Mouse (Mus musculus) liver, postnatal 0 days (tissue): ENCODE results near the gene Ctbp2.

Experiments used
- CTCF ChIP-seq: sonication (generic); IDR thresholded peaks from 2 replicates; pipeline ENCODE4 v1.5.1; 2016; ENCODE audit warnings: antibody characterized with exemption, low read depth
- EP300 ChIP-seq: IDR thresholded peaks from 2 replicates; pipeline ENCODE4 v1.6.1; 2016; ENCODE audit warnings: antibody characterized with exemption, low read depth, mild to moderate bottlenecking

DNA sequence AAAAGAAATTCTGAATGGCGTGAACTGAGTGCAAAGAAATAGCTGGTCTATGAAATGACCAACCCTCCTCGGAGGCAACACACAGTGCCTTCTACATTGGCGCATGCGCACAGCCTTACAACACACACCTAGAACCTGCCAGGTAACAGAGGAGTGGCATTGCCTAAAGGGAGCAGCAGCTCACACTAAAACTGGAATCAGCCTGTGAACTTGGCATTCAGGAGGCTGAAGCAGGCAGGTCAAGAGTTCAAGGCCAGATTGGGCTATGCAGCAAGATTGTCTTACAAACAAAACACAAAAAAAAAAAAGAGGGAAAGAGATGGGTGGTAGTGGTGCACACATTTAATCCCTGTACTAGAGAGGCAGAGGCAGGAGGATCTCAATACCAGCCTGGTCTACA is 14.7 kb downstream of the Ctbp2 start:
- no peak for TF ChIP-seq CTCF
- no peak for TF ChIP-seq EP300
